Mouse (Mus musculus) embryo, embryonic 9.5 days (tissue): ENCODE results near the gene Taf1a.
"Not testable (repeated sequence)": the region's sequence is repeated elsewhere in the genome, so short reads cannot be mapped to it uniquely, and the experiment has no call there.

ENCODE experiments used
- DNase-seq: peaks from one replicate; pipeline ENCODE4 v3.0.0-alpha.2; 2017; ENCODE audit errors: extremely low spot score

Gene Taf1a

GRCm38 (mm10) chr1:183388426-183389406, at the start of gene Taf1a:
Taf1a (plus strand) TSS chr1:183388981.
- DNase-seq: peak; percentile 93

- DNase-seq: not testable (repeated sequence)
These were observed 45.9 kb upstream of the Taf1a start for GRCm38 (mm10) chr1:183342902-183343301.

GRCm38 (mm10) chr1:183344886-183345816, 43.6 kb upstream of the Taf1a start:
- DNase-seq: peak; percentile 90

- DNase-seq: no peak
These were observed 43.0 kb upstream of the Taf1a start for GRCm38 (mm10) chr1:183345817-183346195.

GRCm38 (mm10) chr1:183349840-183350239, 38.9 kb upstream of the Taf1a start:
- peak; percentile 28 for DNase-seq

GRCm38 (mm10) chr1:183358901-183359300, 29.9 kb upstream of the Taf1a start:
- DNase-seq: no peak

- DNase-seq: no peak
These were observed 26.5 kb upstream of the Taf1a start for GRCm38 (mm10) chr1:183362301-183362700.

- DNase-seq: no peak
These were observed 25.8 kb upstream of the Taf1a start for GRCm38 (mm10) chr1:183362729-183363576.

- DNase-seq: no peak
These were observed 25.3 kb upstream of the Taf1a start for GRCm38 (mm10) chr1:183363577-183363867.

- no peak for DNase-seq
These were observed 22.4 kb upstream of the Taf1a start for GRCm38 (mm10) chr1:183366361-183366760.

- peak; percentile 28 for DNase-seq
These were observed 20.0 kb upstream of the Taf1a start for GRCm38 (mm10) chr1:183368601-183369400.

GRCm38 (mm10) chr1:183369427-183370014, 19.3 kb upstream of the Taf1a start, which contains the start of gene Mia3:
Mia3 (minus strand) TSS chr1:183369553.
- peak; percentile 94 for DNase-seq

- DNase-seq: no peak
These were observed 14.1 kb upstream of the Taf1a start for GRCm38 (mm10) chr1:183374728-183375127.

- no peak for DNase-seq
These were observed 11.7 kb upstream of the Taf1a start for GRCm38 (mm10) chr1:183377045-183377444.

- DNase-seq: no peak
These were observed 10.3 kb upstream of the Taf1a start for GRCm38 (mm10) chr1:183378321-183378941.

- not testable (repeated sequence) for DNase-seq
These were observed 9.4 kb upstream of the Taf1a start for GRCm38 (mm10) chr1:183379376-183379775.

- no peak for DNase-seq
These were observed 7.0 kb upstream of the Taf1a start for GRCm38 (mm10) chr1:183381816-183382215.

GRCm38 (mm10) chr1:183382621-183383020, 6.2 kb upstream of the Taf1a start:
- no peak for DNase-seq

GRCm38 (mm10) chr1:183387421-183387820, 1.4 kb upstream of the Taf1a start:
- not testable (repeated sequence) for DNase-seq

GRCm38 (mm10) chr1:183403396-183403795, 14.6 kb downstream of the Taf1a start:
- no peak for DNase-seq
